Mouse (Mus musculus) kidney, embryonic 14.5 days (tissue): ENCODE measurements around the gene Oscar. TPM values are rescaled to one million over a fixed set of nuclear protein-coding genes. Genes with fewer than 3 reads are reported as not detected.

Experiments
- ATAC-seq: fragments of 200-750 bp; cut with Nextera tagmentation; 2 replicates; pipeline ENCODE4 v1.8.0; 2017; ENCODE audit warnings: moderate number of reproducible peaks, mild to moderate bottlenecking, moderate TSS enrichment, moderate library complexity; ENCODE audit not compliant: low FRiP score, low TSS enrichment
- H3K27ac ChIP-seq: fragments of 300-500 bp; sonication (generic); 2 replicates; pipeline ENCODE4 v1.5.1; 2014; ENCODE audit warnings: low read depth, mild to moderate bottlenecking, low read length, moderate library complexity, mixed read lengths
- H3K27me3 ChIP-seq: fragments of 300-500 bp; sonication (generic); 2 replicates; pipeline ENCODE4 v1.6.1; 2014; ENCODE audit warnings: mild to moderate bottlenecking, low read length; ENCODE audit not compliant: control insufficient read depth, insufficient read depth
- H3K36me3 ChIP-seq: fragments of 300-500 bp; sonication (generic); 2 replicates; pipeline ENCODE4 v1.6.1; 2014; ENCODE audit warnings: low read length, mixed read lengths; ENCODE audit not compliant: control insufficient read depth, insufficient read depth
- H3K4me1 ChIP-seq: fragments of 300-500 bp; sonication (generic); 2 replicates; pipeline ENCODE4 v1.6.1; 2014; ENCODE audit warnings: low read length, mixed read lengths; ENCODE audit not compliant: control insufficient read depth, insufficient read depth
- H3K4me2 ChIP-seq: fragments of 300-500 bp; sonication (generic); replicated peaks from 2 replicates; pipeline ENCODE4 v1.6.1; 2014; ENCODE audit warnings: low read depth, mild to moderate bottlenecking, low read length
- H3K4me3 ChIP-seq: fragments of 300-500 bp; sonication (generic); 2 replicates; pipeline ENCODE4 v1.5.1; 2014; ENCODE audit warnings: mild to moderate bottlenecking, low read length
- H3K9ac ChIP-seq: fragments of 300-500 bp; sonication (generic); 2 replicates; pipeline ENCODE4 v1.6.1; 2014; ENCODE audit warnings: low read depth, mild to moderate bottlenecking, low read length, moderate library complexity
- H3K9me3 ChIP-seq: fragments of 300-500 bp; sonication (generic); 2 replicates; pipeline ENCODE4 v1.6.1; 2016; ENCODE audit warnings: low read length; ENCODE audit not compliant: control insufficient read depth
- WGBS: fragments of 180-500 bp; shearing (Covaris S2); extraction: QIAGEN DNeasy Blood & Tissue Kit; methylation state at CpG from one replicate; pipeline ENCODE4 v1.1.7; 2014; 5-methylcytosine and 5-hydroxymethylcytosine counted together
- polyA plus RNA-seq: library from polyadenylated mRNA; unstranded; fragments of >200 nt; fragmentation: Nextera tagmentation; extraction: Ambion mirVana; gene quantifications from 2 replicates; pipeline ENCODE4 v1.2.1, GENCODE M21; 2014

The Oscar gene
- 0.15 and 0.39 TPM in 2 replicates for polyA plus RNA-seq

- Histone ChIP-seq H3K36me3 (peaks cover 18% of the 10 kb centered on the region), H3K9ac (no peak within 1 kb of the TSS), H3K9me3 (no peaks in the 10 kb centered on the region), H3K4me3 (peak within 1 kb of the TSS; percentile 86; the same call in 1 of the 2 replicates), H3K4me1 (0 out of 2 replicates have a peak, but pooled peaks cover 5% of the 10 kb centered on the region), H3K4me2 (no peak within 1 kb of the TSS; the same call in 1 of the 2 replicates), H3K27ac (no peak within 1 kb of the TSS), H3K27me3 (no peaks in the 10 kb centered on the region)
- 78% methylated on average over 4 of the region's 4 CpGs for WGBS
- ATAC-seq, result no peak
Measured at GRCm38 (mm10) chr7:3616057-3616388, at the start of gene Oscar. Gene Oscar (minus strand): TSS chr7:3616157.

GRCm38 (mm10) chr7:3665215-3666114 is 49.5 kb upstream of the Oscar start, which contains the start of gene Leng1:
Gene Leng1 (minus strand): TSS chr7:3665840.
- Histone ChIP-seq H3K27ac (peak within 1 kb of the TSS; percentile 73), H3K36me3 (peaks cover 28% of the 10 kb centered on the region), H3K4me2 (peak within 1 kb of the TSS; percentile 53), H3K4me1 (peaks cover 17% of the 10 kb centered on the region; the same call in 1 of the 2 replicates), H3K9me3 (no peaks in the 10 kb centered on the region), H3K9ac (peak within 1 kb of the TSS; percentile 68), H3K4me3 (peak within 1 kb of the TSS; percentile 63), H3K27me3 (no peaks in the 10 kb centered on the region)
- ATAC-seq, result peak; percentile 98
- WGBS, result 5% methylated on average over 45 of the region's 45 CpGs

GRCm38 (mm10) chr7:3664524-3665214 is 48.7 kb upstream of the Oscar start:
- WGBS, result 31% methylated on average over 15 of the region's 15 CpGs
- ATAC-seq, result peak; percentile 10
- Histone ChIP-seq H3K9ac (peak overlapping the region; percentile 68), H3K27me3 (no peaks in the 10 kb centered on the region), H3K36me3 (peaks cover 36% of the 10 kb centered on the region), H3K4me2 (peak overlapping the region; percentile 53), H3K9me3 (no peaks in the 10 kb centered on the region), H3K4me1 (peaks cover 17% of the 10 kb centered on the region; the same call in 1 of the 2 replicates), H3K4me3 (peak overlapping the region; percentile 63), H3K27ac (peak overlapping the region; percentile 57)

GRCm38 (mm10) chr7:3658578-3658977 is 42.6 kb upstream of the Oscar start:
- 93% methylated on average over 8 of the region's 14 CpGs for WGBS
- H3K4me3 ChIP-seq, result no peak overlapping the region
- no peaks in the 10 kb centered on the region for H3K9me3 ChIP-seq
- H3K36me3 ChIP-seq, result peaks cover 97% of the 10 kb centered on the region
- no peaks in the 10 kb centered on the region for H3K27me3 ChIP-seq
- no peak for ATAC-seq
- H3K4me2 ChIP-seq, result no peak overlapping the region
- H3K4me1 ChIP-seq, result no peaks in the 10 kb centered on the region
- H3K27ac ChIP-seq, result no peak overlapping the region
- no peak overlapping the region for H3K9ac ChIP-seq

- no peaks in the 10 kb centered on the region for H3K27me3 ChIP-seq
- no peak overlapping the region for H3K27ac ChIP-seq
- H3K36me3 ChIP-seq, result peaks cover 100% of the 10 kb centered on the region
- H3K4me2 ChIP-seq, result no peak overlapping the region
- H3K4me1 ChIP-seq, result no peaks in the 10 kb centered on the region
- ATAC-seq, result no peak
- no peaks in the 10 kb centered on the region for H3K9me3 ChIP-seq
- H3K9ac ChIP-seq, result no peak overlapping the region
- H3K4me3 ChIP-seq, result no peak overlapping the region
- 83% methylated on average over 4 of the region's 4 CpGs for WGBS
Measured at GRCm38 (mm10) chr7:3656966-3657365, 41.0 kb upstream of the Oscar start.

- Histone ChIP-seq H3K4me1 (peaks cover 24% of the 10 kb centered on the region), H3K36me3 (peaks cover 34% of the 10 kb centered on the region), H3K4me3 (peak overlapping the region; percentile 98), H3K27ac (no peak overlapping the region), H3K27me3 (no peaks in the 10 kb centered on the region), H3K9me3 (no peaks in the 10 kb centered on the region), H3K9ac (peak overlapping the region; percentile 100), H3K4me2 (peak overlapping the region; percentile 85)
- 65% methylated on average over 4 of the region's 4 CpGs for WGBS
- no peak for ATAC-seq
Measured at GRCm38 (mm10) chr7:3646641-3647040, 30.7 kb upstream of the Oscar start.

- peaks cover 34% of the 10 kb centered on the region for H3K36me3 ChIP-seq
- WGBS, result 10% methylated on average over 9 of the region's 9 CpGs
- no peaks in the 10 kb centered on the region for H3K9me3 ChIP-seq
- H3K27ac ChIP-seq, result no peak overlapping the region
- peak overlapping the region; percentile 100 for H3K9ac ChIP-seq
- H3K27me3 ChIP-seq, result no peaks in the 10 kb centered on the region
- H3K4me1 ChIP-seq, result peaks cover 24% of the 10 kb centered on the region
- no peak for ATAC-seq
- H3K4me2 ChIP-seq, result peak overlapping the region; percentile 85
- H3K4me3 ChIP-seq, result peak overlapping the region; percentile 98
Measured at GRCm38 (mm10) chr7:3646188-3646587, 30.2 kb upstream of the Oscar start.

- WGBS, result 1% methylated on average over 50 of the region's 58 CpGs
- H3K4me3 ChIP-seq, result peak overlapping the region; percentile 98
- peak; percentile 0; the same call in 1 of the 2 replicates for ATAC-seq
- no peaks in the 10 kb centered on the region for H3K9me3 ChIP-seq
- peak overlapping the region; percentile 94 for H3K27ac ChIP-seq
- H3K36me3 ChIP-seq, result peaks cover 34% of the 10 kb centered on the region
- no peaks in the 10 kb centered on the region for H3K27me3 ChIP-seq
- peak overlapping the region; percentile 100 for H3K9ac ChIP-seq
- peaks cover 24% of the 10 kb centered on the region for H3K4me1 ChIP-seq
- peak overlapping the region; percentile 85 for H3K4me2 ChIP-seq
Measured at GRCm38 (mm10) chr7:3645488-3646025, 29.6 kb upstream of the Oscar start.
